Mouse (Mus musculus) kidney, postnatal 14 days (tissue): ENCODE measurements around the gene Slc50a1.

Source experiments
- DNase-seq: peaks from one replicate; pipeline ENCODE4 v3.0.0; 2022; ENCODE audit warnings: mixed read lengths

The Slc50a1 gene

DNA sequence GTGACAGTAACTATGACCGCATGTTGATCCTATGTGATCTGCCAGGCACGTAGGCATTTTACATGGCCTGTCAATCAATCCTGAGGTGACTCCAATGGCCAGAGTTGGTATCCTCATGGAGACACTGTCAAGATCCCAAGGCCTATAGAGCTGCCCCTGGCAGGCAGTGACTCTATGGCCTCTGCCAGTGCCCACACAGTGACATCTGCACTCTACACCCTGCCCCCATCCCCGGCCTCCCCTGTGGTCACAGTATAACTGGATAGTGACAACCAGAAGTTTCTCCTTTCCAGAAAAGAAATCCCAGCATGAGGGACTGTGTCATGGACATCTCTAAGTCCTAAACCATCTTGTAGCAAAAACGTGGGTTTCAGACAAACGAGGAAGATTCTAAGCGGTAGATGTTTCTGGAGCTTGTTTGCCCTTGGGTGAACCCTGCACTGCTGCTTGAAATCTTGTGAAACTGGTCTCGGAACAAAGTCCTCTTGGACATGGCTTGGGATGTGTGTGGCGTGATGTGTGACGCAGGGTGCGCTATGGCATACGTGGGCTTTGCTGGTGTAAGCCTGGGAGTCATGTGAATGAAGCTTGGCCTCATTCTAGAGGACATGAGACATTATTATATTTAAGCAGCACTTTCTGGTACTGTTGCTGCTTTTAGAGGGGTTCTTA, 23.0 kb upstream of the Slc50a1 start:
- peak; percentile 57 for DNase-seq

- no peak for DNase-seq
These were observed 21.9 kb upstream of the Slc50a1 start for GRCm38 (mm10) chr3:89292303-89292702.

DNA sequence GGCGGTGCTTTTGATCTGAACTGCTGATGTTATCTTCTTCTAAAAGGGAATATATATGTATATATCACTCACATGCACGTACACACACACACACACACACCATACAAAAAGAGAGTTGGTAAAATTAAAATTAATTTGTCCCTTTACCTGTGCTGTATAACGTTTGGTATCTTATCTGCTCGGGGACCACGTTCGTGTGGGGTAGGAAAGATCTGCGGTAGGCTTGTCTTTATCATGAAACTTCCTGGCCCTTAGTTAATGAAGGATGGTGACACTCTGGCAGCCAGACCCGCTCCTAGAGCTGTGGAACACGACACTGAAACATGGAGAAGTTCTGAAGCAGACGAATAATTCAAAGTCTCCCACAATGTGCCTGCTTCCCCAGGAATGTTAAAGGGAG, 21.5 kb upstream of the Slc50a1 start:
- no peak for DNase-seq

- DNase-seq, result peak; percentile 50
These were observed 18.1 kb upstream of the Slc50a1 start for GRCm38 (mm10) chr3:89288503-89288928.

DNA sequence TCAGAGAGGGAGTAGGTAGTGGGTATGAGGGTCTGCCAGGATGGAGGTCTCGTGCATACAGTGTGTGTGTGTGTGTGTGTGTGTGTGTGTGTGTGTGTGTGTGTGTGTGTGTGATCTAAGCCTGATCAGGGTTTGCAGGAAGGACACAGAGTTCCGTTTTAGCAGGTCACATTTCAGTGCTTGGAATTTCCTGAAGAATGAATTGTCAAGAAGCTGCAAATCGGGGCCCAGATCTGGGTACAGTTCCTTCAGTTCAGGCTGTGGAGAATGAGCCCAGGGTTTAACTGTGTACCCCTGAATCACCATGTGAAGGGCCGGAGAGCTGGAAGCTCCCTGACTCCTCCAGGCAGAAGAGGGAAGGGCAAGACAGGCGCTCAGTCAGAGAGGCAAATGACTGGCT, 16.9 kb upstream of the Slc50a1 start:
- DNase-seq, result peak; percentile 30

GRCm38 (mm10) chr3:89285526-89285925, 15.2 kb upstream of the Slc50a1 start:
- DNase-seq, result no peak

DNA sequence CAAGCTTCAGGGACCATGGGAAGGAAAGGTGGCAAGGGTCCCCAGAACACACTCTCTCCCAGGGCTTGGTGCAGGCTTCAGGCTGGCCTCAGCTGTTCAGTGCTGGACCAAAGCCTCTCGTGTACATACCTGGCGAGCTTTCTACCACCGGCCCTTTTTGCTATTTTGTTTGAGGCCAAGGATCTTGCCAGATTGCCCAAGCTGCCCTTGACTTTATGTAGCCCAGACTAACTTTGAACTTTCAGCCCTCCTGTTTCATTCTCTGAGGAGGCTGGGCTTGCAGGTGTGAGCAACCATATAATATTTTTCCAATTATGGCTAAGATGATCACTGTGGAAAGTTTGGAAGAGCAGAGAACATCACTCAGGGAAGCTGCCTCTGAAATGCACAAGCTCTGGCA, 13.9 kb upstream of the Slc50a1 start:
- no peak for DNase-seq

GRCm38 (mm10) chr3:89282291-89282643, 11.9 kb upstream of the Slc50a1 start:
- DNase-seq, result no peak

GRCm38 (mm10) chr3:89281579-89282290, 11.4 kb upstream of the Slc50a1 start:
- DNase-seq, result peak; percentile 89

GRCm38 (mm10) chr3:89280606-89281511, 10.5 kb upstream of the Slc50a1 start, which contains the start of gene Efna1:
TSS of gene Efna1 (minus strand) at chr3:89281142.
- peak; percentile 88 for DNase-seq

- peak; percentile 48 for DNase-seq
These were observed 9.8 kb upstream of the Slc50a1 start for GRCm38 (mm10) chr3:89280050-89280605.

DNA sequence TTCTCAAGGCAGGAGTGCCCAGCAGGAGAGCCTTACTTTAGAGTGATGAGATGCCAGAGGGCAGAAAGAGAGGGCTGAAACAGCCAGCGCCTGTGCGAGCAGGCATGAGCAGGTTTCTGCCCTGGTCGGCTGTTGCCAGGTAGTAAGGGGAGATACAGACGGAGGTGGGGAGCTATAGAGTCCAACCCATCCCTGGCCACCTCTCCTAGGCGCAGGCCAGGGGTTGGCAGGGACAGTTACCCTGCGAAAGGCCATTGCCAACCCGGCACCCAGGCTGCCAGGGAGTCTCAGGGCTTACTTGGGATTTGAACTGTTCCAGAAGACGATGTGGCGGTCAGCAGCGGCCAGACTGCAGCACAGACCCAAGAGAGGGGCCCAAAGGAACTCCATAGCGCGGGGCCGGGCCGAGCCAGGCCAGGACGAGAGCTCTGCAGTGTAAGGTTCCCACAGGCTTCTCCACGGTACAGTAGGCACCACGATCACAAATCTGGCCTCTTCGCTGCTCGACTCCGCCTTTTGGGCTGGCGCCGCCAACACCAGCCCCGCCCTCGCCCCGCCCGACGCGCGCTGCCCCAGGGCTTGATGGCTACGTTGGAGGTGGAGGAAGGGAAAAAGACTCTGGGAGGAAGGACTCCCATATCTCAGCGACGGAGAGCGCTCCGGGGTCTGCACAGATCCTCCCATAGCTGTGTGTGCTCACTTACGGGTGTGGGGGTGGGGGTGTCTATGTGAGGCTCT, 9.0 kb upstream of the Slc50a1 start:
- DNase-seq, result peak; percentile 95

DNA sequence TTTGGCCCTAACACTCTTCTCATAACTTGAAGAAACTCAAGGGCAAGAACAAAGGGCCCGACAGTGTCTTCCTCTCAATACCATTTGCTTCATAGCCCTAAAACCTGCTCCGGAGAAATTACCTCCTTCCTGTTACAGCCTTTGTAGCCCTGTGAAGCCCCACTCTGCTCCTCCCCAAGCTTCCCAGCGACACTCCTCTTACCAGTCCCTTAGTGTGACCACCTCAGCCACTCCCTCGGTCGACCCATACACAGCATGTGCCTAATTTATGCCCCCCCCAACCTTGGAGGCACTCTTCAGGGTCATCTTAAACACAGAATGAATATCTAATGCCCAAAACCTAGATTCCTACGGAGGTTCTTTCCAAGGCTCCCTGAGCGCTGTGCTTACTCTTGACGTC, 8.3 kb upstream of the Slc50a1 start:
- peak; percentile 20 for DNase-seq

- DNase-seq, result peak; percentile 88
These were observed 7.7 kb upstream of the Slc50a1 start for GRCm38 (mm10) chr3:89278107-89278506.

- DNase-seq, result peak; percentile 53
These were observed 7.1 kb upstream of the Slc50a1 start for GRCm38 (mm10) chr3:89277281-89278021.

GRCm38 (mm10) chr3:89276061-89276460, 5.7 kb upstream of the Slc50a1 start:
- DNase-seq, result no peak

- DNase-seq, result peak; percentile 56
These were observed 1.4 kb upstream of the Slc50a1 start for GRCm38 (mm10) chr3:89271760-89272159.

GRCm38 (mm10) chr3:89270891-89271290, 521 bp upstream of the Slc50a1 start:
- DNase-seq, result peak; percentile 49

- DNase-seq, result no peak
These were observed 1.5 kb downstream of the Slc50a1 start for GRCm38 (mm10) chr3:89268916-89269315.

DNA sequence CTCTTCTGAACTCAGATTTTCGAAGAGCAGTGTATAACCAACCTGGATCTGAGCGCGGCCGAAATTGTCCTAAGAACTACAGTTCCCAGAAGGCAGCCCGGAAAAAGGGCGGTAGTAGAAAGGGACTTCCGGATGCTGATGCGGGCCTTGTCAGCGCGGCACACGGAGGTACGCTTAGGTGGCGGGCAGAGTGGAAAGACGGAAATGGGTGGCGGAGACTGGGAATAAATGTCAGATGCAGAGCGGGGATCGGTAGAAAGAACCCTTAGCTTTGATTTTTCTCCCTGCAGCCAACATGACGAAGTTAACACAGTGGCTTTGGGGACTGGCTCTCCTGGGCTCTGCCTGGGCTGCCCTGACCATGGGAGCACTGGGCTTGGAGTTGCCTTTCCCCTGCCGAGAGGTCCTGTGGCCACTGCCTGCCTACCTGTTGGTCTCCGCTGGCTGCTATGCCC, 3.9 kb downstream of the Slc50a1 start:
- DNase-seq, result peak; percentile 87

DNA sequence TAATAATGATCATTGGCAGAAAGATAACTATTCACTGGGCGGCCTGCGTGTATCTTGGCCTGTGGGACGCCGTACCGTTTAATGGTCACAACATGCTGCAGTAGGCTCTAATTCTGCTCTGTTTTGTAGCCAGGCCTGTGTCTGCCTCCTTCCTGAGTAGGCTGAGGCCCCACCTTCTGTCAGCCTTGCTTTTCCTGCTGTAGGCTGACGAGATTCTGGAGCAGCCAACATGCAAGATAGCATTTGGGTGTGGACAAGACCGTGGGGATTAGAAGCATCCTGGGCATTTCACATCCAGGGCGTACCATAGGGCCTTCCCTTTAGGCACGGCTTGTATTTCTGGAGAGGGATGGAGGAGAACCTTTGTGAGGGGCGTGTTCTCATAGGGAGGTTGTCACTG, 8.0 kb downstream of the Slc50a1 start:
- DNase-seq, result peak; percentile 58
